Mouse (Mus musculus) heart, postnatal 4 days (tissue): ENCODE measurements around the gene Pik3c2g. TPM values are rescaled to one million over a fixed set of nuclear protein-coding genes. Genes with fewer than 3 reads are reported as not detected.

Experiments
- DNase-seq: peaks from one replicate; pipeline ENCODE4 v3.0.0; 2021
- total RNA-seq, 2 experiments: library from RNA; stranded (reverse); gene quantifications; 2 replicates each; pipeline ENCODE4 v1.2.3; 2021

The Pik3c2g gene
- total RNA-seq = not detected

DNA sequence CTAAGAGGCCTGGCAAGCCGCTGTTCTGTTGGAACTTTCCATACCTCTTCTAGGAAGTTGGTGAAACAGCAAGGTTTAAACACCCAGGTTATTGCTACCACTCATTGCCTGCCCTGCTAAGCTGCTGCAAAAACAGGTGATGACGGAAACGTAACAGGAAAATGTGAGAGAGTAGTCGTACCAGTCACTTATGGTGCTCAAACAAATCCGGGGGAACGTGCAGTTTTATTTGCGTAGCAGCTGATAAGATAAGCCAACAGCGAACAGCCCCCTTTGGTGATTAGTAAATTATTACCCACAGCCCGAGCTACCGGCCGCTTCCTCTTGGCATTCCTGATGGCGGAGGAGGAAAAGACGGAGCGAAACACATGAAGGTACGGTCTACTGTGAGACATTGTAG is at the start of gene Pik3c2g:
Pik3c2g (plus strand) TSS at position 330 of the 400 bp plus-strand sequence.
- no peak for DNase-seq

DNA sequence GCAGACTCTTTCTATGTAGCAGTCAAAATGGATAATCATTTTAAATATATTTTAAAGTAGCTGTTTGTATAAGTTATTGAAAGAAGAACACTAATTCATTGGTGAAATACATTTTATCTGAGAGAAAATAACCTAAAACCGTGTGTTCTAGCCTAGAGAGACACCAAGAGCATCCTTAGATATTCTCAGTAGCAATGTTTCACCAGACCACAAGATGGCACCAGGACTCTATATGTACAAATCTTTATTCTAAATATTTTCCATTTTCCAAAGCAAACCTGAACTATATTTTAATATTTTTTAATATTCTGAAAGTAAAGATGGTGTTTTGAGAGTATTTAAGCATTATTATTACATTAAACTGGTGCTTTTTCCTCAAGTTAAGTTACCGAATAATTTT is 48.6 kb upstream of the Pik3c2g start:
- DNase-seq = no peak

DNA sequence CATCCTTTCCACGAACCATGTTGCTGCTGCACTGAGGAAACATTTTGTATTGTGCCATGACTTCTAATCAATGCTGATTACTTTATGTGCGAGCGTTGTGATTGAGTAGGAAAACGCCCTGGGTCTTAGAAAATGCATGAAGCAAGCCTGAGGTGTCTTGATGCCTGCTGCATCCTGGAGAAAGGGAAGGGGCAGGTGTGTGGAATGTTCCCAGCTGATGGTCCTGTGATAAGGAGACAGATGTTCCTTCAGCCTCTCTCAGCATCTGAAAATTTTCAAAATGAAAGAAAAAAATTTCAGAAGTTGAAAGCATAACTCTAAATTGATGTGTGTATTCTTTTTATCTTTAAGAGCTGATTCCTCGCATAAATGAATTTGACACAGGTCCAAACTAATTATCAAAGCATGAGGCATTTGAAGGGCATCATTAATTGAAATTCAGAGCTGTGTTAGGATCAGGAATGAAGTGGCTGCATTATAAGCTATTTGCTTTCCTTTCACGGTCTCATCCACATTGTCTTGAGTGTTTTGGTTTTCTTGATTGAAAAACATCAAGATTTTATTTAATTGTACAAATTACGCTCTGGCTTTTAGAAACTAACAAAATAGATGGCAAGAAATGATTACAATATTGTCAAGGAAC is 31.4 kb upstream of the Pik3c2g start:
- no peak for DNase-seq

DNA sequence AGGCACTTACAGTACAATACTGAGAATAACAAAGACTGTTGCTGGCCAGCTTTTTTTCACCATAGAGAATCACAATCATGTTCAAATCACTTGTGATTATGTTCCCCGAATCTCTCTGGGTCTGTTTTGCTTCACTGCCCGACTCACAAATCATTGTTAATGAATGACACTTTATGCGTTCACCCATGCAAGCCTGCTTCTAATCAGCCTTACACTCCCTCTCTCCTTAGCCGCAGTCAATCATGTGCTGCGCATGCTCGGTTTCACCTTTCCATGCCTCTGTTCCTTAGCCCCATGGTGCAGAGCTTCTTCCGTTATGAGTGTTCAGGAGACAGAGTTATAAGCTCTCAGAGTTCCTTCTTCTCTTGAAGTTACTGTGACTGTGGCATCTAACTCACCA is 17.8 kb upstream of the Pik3c2g start:
- no peak for DNase-seq

DNA sequence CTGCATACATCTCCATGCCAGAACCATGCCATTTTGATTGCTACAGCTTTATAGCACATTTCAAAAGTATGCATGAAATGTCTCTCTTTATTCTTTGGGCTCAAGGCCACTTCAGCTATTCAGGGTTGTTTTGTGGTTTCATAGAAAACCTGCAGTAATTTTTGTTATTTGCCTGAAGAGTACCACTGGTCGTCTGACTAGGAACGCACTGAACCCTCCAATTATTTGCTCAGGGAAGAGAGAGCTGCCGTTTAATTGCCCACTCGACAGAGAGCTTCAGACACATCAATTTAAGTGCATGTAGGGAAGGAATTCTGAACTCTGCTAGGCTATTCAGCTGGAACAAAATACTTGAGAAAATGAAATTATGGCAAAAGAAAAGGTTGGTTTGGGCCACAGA is 11.2 kb upstream of the Pik3c2g start:
- no peak for DNase-seq

DNA sequence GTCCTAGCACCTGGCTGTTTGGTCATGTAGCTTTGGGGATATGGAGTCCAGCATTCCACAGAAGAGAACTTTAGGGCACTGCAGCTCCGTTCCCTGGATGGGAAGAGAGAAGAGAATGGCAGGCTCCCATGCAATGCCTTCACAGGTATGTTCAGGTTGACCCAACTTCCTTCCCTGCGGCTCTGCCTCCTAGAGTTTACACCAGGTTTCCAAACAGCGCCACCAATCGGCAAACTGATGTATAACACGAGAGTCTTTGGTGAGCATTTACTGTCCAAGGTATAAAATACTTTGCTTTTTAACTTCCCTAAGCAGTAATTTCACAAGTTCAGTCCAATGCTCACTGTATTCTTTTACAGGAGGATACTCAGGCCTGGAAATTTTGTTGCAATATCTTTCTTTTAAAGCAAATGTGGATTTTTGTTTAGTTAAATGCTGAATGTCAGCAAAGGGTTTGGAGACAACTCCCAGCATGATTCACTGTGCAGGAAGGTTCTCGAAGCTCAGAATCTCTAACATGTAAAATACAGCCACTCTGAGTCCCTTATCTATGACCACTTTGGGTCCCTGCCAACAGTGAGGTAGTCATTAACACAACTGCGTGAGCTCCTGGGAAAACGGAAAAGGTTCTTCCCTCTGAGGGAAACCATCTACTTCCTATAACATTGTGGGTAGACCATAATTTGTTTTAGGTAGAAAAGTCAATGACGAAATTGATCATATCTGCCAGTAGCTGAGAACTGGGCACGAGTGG is 10.6 kb upstream of the Pik3c2g start:
- peak; percentile 30 for DNase-seq

DNA sequence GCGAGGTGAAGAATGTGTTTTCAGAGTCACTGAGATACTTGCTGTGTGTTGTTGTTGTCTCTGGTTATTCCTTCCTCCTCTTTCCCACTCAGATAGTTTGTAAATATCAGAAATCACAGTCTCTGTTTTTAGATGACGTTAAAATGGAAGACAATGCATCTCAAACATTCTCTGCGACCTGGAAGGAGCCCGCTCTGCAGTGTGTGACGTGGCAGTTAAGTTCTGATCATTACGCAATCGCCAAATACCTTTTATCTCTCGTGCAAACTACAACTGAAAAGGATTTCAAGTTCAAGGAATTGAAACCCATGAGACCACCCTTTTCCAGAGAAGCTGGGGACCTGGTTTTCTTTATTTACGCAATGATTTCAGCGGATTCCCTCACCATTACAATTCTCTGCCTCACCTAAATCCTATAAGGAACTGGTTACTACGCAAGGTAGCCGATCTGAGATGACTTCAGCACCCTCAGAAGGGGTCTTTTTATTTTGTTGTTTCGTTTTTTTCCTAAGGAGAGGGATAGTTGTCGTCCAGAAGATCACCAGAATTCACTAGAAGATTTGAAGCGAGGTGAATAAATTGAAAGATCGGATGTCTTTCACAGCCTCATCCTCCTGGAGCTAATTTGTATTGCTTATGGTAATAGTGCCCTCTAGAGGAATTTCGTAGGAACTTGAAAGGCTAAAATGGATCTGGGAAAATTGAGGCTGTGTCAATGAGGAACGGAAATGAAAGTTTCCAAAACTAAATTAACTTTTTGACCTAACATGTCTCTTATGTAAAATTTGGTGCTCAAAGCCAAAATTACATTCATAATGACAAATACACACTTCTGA is 9.8 kb upstream of the Pik3c2g start:
- DNase-seq = no peak

DNA sequence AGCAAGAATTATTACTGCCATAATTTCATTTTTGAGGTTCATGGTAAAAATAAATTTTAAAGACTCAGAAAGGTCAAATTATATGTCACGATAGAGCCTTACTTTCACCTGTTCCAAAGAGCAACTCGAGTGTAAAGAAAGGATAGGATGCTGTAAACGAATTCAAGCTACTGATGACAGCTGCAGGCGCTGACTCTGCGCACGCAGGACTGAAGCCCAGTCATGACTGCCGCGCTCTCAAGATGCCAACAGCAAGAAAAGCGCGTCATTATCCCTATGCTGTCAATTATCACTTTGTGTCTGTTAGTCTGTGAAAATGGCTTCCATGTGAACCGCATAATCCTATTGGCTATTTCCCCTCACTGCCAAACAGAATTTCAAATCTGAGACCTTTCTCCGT is 457 bp downstream of the Pik3c2g start:
- DNase-seq = no peak

DNA sequence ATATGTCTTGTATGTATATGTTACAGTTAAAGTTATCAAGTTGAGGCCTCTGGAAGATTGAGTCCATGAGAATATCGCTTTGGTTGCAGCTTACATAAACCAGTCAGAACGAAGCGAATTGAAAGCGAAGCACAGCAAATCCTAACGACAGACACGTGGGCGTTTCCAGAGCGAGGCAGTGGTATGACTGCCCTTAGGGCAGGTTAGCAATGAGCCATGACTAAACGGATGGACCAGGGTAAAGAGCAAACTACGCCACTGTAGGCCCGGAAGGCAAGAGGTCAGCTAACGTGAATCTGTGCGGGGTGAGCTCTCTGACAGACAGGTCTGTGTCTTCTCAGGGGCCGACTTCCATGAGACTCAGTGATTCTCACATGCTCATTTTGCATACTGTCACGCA is 1.4 kb downstream of the Pik3c2g start:
- no peak for DNase-seq

DNA sequence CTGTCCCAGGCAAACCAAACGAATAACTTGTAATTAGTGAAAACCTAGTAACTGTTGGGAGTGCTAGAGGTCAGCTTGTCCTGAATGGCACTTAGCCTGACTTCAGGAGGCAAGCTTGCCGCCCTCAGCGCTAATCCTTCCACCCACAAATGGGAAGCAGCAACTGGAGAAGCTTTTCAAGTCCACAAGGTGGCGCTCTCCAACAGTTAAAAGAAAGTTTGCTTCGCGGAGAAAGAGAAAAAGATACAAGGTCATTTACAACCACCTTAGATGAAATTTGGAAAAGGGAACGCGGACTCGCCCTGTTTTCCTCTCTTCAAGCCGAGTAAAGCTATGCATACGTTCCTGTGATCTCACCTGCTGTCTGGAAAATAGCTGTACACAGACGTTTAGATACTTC is 2.3 kb downstream of the Pik3c2g start:
- DNase-seq = peak; percentile 70

DNA sequence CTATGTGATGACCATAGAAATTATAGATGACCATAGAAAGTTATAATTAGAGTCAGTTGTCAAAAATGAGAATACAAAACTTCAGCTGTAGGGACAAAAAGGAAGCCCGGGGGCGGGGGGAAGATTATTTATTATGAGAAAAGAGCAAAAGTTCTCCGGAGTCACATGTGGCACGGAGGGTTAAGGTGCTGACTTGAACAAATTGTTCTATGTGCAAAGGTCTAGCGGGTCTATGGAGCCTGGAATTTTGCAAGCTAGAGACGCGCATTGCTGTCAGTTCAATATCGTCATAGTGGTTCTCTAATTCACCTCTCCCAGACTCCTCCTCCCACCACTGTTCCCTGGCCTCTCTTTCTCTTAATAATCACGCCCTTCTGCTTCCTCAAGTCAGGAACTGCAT is 2.8 kb downstream of the Pik3c2g start:
- no peak for DNase-seq

DNA sequence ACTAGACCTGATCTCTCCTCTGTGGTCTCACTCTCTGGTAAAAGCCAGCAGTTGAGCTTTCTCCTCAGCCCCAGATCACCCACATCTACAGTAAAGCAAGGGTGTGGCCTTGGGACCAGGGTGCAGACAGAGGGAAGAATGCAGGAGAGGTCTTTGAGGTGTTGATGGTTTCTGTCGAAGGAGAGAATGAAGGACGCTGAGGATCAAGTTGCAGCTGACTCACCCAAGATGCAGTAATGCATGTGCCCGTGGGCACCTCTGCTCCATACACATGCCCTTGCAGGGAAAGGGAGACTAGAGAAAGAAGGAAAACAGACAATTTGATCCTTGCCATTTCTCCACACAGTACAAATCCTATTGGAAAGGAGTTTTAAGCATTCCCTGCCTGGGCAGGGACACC is 5.1 kb downstream of the Pik3c2g start:
- no peak for DNase-seq

DNA sequence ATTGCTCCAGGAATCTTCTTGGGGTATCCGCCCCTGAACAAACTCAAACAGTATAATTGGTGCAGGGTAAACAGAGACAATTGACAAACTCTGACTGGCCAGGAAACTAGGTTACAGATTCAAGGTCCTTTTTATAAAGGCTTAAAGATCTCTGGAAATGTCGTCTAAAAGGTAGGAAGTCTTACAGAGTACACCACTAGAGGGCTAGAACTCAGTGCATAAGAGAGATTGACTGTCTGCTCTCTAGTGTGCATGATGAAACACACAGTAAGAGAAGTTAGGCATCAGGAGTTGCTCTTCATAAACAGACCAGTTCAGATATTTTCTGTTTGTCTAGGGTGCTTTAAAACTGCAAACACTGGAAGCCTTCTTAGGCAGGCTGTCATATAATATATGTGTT is 9.4 kb downstream of the Pik3c2g start:
- no peak for DNase-seq

DNA sequence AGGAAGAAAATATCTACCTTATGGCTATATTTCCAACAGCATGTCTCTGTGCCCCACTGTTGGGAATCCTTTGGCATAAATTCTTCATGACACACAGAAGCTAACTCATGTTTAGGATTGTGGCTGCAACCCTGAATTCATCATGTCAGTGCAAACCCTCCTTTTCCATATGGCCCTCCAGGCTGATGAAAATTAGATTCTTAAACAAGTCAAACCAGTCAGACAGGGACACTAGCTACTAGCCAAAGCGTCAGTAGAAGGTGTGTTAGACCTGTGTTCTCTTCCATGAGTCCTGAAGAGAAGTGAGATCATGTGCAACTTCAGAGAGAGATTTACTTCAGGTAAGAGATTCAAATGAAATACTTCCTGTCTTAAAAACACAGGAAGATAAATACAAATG is 12.2 kb downstream of the Pik3c2g start:
- DNase-seq = no peak

DNA sequence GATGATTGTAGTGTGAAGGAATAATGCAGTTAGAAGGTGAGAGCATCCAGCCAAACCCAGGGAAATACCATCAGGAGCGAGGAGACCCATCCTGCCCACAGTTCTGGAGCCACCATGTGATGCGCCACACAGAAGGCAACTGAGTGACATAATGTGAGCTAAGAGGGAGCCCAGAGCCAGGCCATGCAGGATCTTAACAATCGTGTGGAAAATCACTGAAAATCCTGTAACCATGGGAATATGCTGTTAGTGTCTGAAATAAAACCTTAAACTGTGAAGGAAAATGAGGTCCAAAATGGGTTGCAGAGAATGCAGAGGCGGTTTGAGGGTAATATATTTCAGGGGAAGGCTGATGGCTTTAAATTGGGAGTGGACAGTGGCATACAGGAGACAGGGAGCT is 31.8 kb downstream of the Pik3c2g start:
- DNase-seq = no peak

DNA sequence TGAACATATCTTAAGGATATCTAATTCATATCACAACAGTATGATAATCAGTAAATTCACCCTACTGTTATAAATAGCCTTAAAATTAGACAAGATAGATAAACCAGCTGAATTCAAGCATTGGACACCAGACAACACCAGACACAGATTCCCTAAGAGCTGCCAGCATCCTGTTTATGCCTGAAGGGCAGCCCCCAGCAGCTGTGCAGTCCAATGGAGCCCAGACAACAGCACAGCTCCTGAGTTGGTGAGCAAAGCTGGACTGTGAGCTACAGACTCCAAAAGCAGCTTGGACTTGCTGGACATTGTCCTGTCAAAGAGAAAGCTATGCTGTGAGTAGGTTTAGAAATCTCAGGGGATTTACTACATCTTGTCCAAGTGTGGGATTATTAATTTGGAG is 37.7 kb downstream of the Pik3c2g start:
- DNase-seq = no peak

DNA sequence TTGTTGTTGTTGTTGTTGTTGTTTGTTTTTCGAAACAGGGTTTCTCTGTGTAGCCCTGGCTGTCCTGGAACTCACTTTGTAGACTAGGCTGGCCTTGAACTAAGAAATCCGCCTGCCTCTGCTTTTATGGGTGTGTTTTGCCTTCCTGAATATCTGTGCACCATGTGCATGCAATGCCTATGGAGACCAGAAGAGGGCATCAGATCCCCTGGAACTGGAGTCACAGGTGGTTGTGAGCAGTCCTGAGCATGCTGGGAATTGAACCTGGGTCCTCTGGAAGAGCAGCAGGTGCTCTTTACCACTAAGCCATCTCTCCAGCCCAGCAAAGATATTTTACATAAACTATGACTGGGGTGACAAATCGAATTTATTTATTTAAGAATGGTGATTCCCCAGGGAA is 47.5 kb downstream of the Pik3c2g start:
- DNase-seq = no peak

DNA sequence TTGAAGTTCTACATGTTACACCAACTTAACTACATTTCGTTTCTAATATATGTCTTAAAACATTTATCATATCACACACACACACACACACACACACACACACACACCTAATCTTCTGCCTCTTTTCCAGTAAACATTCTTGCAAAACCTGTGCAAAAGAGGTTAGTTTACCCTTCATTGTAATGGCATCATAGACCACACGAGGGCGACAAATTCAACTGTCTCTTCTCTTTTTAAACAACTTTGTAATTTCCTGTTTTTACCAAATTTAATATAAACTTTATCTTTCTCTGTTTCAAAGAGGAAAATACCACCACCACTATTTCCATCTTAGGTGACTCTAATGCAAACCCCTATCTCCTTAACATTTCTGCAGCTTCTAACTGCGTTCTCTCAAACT is 68.4 kb downstream of the Pik3c2g start:
- DNase-seq = peak; percentile 15

DNA sequence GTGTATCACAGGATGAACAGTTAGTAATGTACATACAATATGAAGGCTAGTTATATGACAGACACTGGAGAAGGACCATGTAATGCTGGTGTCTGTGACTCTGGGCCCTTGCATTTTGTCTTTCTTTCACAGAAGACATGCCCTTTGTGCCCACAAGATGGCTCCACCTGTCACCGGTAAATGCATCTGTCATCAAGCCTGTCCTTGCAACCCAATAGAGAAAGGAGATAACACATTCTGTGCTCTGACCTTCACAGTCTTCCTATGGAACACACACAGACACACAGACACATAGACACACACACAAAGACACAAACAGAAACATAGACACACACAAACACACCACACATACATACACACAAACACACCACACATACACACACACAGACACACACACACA is 75.4 kb downstream of the Pik3c2g start:
- DNase-seq = peak; percentile 18

DNA sequence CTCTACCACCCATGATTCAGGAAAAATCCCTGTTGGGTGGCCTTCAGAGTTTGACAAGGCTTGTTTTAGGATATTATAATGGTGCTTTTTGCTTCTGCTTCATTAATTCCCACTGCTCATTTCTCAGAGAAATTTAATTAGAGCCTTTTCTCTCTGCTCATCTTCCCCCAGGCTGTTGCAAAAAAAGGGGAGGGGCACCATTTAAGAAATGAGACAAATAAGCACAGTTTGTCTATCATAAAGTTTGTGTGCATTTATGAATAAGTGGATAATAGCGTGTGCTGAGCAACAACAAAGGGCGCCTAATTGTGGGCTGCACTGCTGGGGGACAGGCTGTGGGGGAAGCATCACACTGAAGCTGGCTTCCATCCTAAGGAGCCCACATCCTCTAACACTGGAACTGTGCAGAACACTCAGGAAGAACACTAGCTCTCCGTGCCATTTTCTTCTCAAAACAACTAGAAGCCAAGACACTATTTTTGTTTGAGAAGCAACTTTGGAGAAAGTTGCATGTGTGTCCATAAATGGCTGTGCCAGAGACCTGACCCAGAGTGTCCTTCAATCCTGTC is 131.5 kb downstream of the Pik3c2g start:
- no peak for DNase-seq

DNA sequence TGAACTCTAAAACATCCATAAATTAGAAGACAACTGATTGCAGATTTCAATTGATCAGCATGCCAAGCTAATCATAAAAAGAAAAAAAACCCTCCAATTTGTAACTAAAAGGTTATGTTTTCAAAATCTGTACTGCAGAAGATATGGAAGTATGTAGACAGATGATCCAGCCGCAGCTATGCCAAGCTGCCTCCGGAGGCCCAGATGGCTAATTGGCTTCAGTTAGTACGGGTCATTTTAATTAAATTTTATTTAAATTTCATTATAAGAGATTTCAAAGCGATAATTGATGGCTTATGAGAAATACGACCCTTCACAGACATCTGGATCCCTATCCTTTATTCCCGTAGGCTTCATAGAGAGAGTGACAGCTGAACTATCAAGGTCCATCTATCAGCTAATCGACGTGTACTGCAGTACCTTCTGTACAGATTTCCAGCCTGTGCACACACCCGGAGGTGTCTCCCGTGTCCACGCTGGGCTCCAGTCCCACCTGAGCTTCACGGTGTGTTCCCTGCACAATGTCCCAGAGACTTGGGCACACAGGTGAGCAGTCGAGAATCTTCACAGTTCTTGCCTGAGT is 132.7 kb downstream of the Pik3c2g start:
- no peak for DNase-seq

DNA sequence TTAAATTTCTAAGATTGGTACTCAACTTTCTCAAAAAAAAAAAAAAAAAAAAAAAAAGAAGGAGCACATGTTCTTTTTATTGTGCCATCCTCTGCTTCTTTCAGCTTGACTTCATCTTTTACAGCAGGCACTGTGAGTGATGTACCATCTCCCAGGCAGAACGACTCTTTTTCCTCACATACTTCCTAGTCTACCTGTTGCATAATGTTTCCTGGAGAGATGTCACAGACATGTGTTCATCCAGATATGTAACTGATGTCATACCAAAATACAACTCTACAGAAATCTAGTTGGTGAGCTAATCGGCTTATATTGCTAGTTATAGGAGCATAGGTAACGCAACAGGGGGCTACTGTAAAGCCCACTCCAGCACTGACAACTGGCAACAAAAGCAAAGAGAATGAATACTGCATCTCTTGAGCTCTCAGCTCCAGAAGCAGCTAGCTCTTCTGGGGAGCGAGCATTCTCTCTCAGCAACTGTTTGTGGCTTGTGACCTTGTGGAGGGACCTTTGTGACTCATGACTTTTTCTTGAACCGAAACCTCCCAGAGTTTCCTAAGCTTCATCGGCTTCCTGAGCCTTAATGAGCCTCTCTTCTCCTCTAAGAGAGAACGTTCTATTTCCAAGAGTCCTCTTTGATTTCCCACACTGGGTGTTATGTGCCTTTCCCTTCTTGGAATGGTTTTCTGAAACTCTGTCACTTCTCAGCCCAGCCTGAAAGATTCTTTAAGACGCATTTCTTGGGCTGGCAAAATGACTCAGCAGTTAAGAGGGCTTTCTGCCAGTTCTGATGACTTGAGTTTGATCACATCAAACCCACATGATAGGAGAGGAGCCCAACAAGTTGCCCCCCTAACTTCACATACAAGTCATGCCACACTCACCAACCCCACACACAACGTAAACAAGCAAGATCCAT is 148.9 kb downstream of the Pik3c2g start:
- no peak for DNase-seq
